Comparison of ENCODE assay signal across 8 mouse cellular contexts in the genomic region with DNA sequence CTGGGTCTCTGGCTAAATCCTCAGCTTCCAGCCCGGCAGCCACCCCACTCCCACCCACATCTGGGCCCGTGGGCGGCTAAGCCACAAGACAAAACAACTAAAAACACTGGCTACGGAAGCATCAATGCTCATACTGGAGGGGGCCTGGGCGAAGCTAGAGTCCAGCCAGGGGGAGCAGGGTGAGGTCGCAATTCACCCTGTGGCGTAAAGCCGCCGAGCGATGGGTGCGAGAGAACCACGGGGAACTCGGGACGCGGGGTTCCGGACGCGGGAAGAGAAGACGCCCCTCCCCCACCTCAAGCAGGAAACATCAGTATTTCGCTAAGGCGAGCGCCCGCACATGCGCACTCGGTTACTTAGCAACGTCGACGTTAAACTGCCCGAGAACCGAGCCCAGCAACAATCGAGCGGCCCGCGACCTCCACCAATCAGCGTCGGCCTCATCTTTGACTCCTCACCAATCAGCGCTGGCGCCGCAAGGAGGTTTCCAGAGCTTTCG. TPM values are rescaled to one million over a fixed set of nuclear protein-coding genes. Genes with fewer than 3 reads are reported as not detected.
A peak's percentile ranks its signal among the peaks of the same experiment; 100 is the strongest.
DNase-seq lines count a peak whose midpoint lies in the region; ATAC-seq and TF ChIP-seq lines count a peak whose summit lies in the region.

A gene (plus strand): TSS at position 445 of the 499 bp plus-strand sequence.

- peak; percentile 91 for TF ChIP-seq POLR2A in cortical plate, adult 2 months (IDR thresholded peaks at IDR 0.05; ENCODE audit: extremely low read depth, insufficient read depth, low read length)

- no peaks in the 10 kb centered on the region for H3K27me3 ChIP-seq in megakaryocyte, embryonic 14.5 days (replicated peaks)

- H3K27ac ChIP-seq in cortical plate, adult 2 months (ENCODE audit: insufficient read depth, low read length), result peak within 1 kb of the TSS; percentile 99

- peaks cover 5% of the 10 kb centered on the region; the same call in 1 of the 2 replicates for H3K4me1 ChIP-seq in cortical plate, adult 2 months (ENCODE audit: control insufficient read depth, insufficient read depth, low read length)
- H3K4me1 ChIP-seq in megakaryocyte, embryonic 14.5 days, result peaks cover 37% of the 10 kb centered on the region

- ATAC-seq in activated CD4-positive, CD25-positive, alpha-beta regulatory T cell, adult 4 months, result peak; percentile 91

- peak; percentile 98 to 99 for DNase-seq in gastrocnemius, adult 8-10 months (ENCODE audit: low spot score in 2 of 2)
- peak; percentile 99 for DNase-seq in hindlimb bud, embryonic 11.5 days (ENCODE audit: extremely low spot score, low read depth, low spot score)
- peak; percentile 98 to 99 for DNase-seq in left cerebral cortex, adult 8-10 months (ENCODE audit: low spot score in 2 of 2)
- peak; percentile 100 for DNase-seq in right cerebral cortex, postnatal 10 days (ENCODE audit: low spot score in 2 of 2)
- peak; percentile 99 for DNase-seq in urinary bladder, postnatal 25 days (ENCODE audit: low spot score)

- H3K4me3 ChIP-seq in cortical plate, adult 2 months (ENCODE audit: insufficient read depth, low read length), result peak within 1 kb of the TSS; percentile 69
- peak within 1 kb of the TSS; percentile 96 for H3K4me3 ChIP-seq in megakaryocyte, embryonic 14.5 days (replicated peaks)

- H3K36me3 ChIP-seq in megakaryocyte, embryonic 14.5 days (replicated peaks; ENCODE audit: low read length), result peaks cover 25% of the 10 kb centered on the region

- no peak for TF ChIP-seq CTCF in cortical plate, adult 2 months (IDR thresholded peaks at IDR 0.05; ENCODE audit: extremely low read depth, insufficient read depth, low read length)

- H3K9me3 ChIP-seq in megakaryocyte, embryonic 14.5 days, result no peaks in the 10 kb centered on the region

RNA-seq across cellular contexts. Expression of the gene that starts here (rescaled TPM):
- polyA plus RNA-seq in activated CD4-positive, CD25-positive, alpha-beta regulatory T cell, adult 4 months (2017; shearing (Covaris generic)), result 1,000 to 10,000 TPM; 5,033 to 6,460 TPM
- polyA plus RNA-seq in cortical plate, adult 2 months (2012; rRNA removed), result 3,210 and 3,262 TPM in 2 replicates
- 100 to 1,000 TPM; 864 to 966 (median 933) TPM for total RNA-seq in gastrocnemius, adult 8-10 months (2022)
- 1,000 to 10,000 TPM; 1,765 to 1,972 (median 1,844) TPM for total RNA-seq in left cerebral cortex, adult 8-10 months (2022)
- polyA plus RNA-seq in megakaryocyte, embryonic 14.5 days (2012; ENCODE audit: insufficient read depth, low replicate concordance), result 1,084 and 1,175 TPM in 2 replicates

Comparison
In these comparisons a context has a peak if more than half of its experiments do, and no peak if none do; other contexts are left out.
1. Peak in every context shown above with its lines: DNase-seq, ATAC-seq, H3K4me3 ChIP-seq and H3K27ac ChIP-seq.